Mouse (Mus musculus): Measurements from ENCODE around the gene Dgcr6. TPM values are rescaled to one million over a fixed set of nuclear protein-coding genes. Genes with fewer than 3 reads are reported as not detected.
"Not testable (repeated sequence)": the region's sequence is repeated elsewhere in the genome, so short reads cannot be mapped to it uniquely, and the experiment has no call there.

Dgcr6 gene
- polyA plus RNA-seq (2014; fragmentation: Nextera tagmentation; extraction: Ambion mirVana) = 85.8 and 88.1 TPM in 2 replicates

GRCm38 (mm10) chr16:18052731-18053202, at the start of gene Dgcr6:
Gene Dgcr6 (plus strand): TSS chr16:18052860.
- 11% methylated on average over 11 of the region's 11 CpGs for WGBS
- Histone ChIP-seq H3K4me2 (ENCODE audit: low read length) (peak within 1 kb of the TSS; percentile 28; the same call in 1 of the 2 replicates), H3K36me3 (ENCODE audit: control insufficient read depth, insufficient read depth, low read length) (no peaks in the 10 kb centered on the region), H3K4me1 (replicated peaks; ENCODE audit: control insufficient read depth, insufficient read depth, low read length) (no peaks in the 10 kb centered on the region), H3K9ac (ENCODE audit: low read length) (no peak within 1 kb of the TSS; the same call in 1 of the 2 replicates), H3K9me3 (ENCODE audit: control insufficient read depth, low read length) (no peaks in the 10 kb centered on the region), H3K27ac (ENCODE audit: low read depth) (no peak within 1 kb of the TSS), H3K27me3 (replicated peaks; ENCODE audit: control insufficient read depth, insufficient read depth, low read length) (no peaks in the 10 kb centered on the region), H3K4me3 (ENCODE audit: low read depth, low read length) (no peak within 1 kb of the TSS)
- ATAC-seq (replicated peaks; ENCODE audit: low FRiP score, low TSS enrichment, low read depth) = peak; percentile 61; the same call in 1 of the 2 replicates
- peak; percentile 92 for DNase-seq (ENCODE audit: low spot score)

- WGBS = 77% methylated on average over 5 of the region's 5 CpGs
- Histone ChIP-seq H3K4me3 (ENCODE audit: low read depth, low read length) (no peak overlapping the region), H3K36me3 (ENCODE audit: control insufficient read depth, insufficient read depth, low read length) (no peaks in the 10 kb centered on the region), H3K4me2 (ENCODE audit: low read length) (no peak overlapping the region), H3K4me1 (replicated peaks; ENCODE audit: control insufficient read depth, insufficient read depth, low read length) (no peaks in the 10 kb centered on the region), H3K27me3 (replicated peaks; ENCODE audit: control insufficient read depth, insufficient read depth, low read length) (no peaks in the 10 kb centered on the region), H3K27ac (ENCODE audit: low read depth) (no peak overlapping the region), H3K9me3 (ENCODE audit: control insufficient read depth, low read length) (no peaks in the 10 kb centered on the region), H3K9ac (ENCODE audit: low read length) (no peak overlapping the region)
- DNase-seq (ENCODE audit: low spot score) (no peak), ATAC-seq (replicated peaks; ENCODE audit: low FRiP score, low TSS enrichment, low read depth) (no peak)
Measured at GRCm38 (mm10) chr16:18004589-18004988, 48.1 kb upstream of the Dgcr6 start.

GRCm38 (mm10) chr16:18007083-18007482, 45.6 kb upstream of the Dgcr6 start:
- Histone ChIP-seq H3K27ac (ENCODE audit: low read depth) (no peak overlapping the region), H3K4me1 (replicated peaks; ENCODE audit: control insufficient read depth, insufficient read depth, low read length) (no peaks in the 10 kb centered on the region), H3K36me3 (ENCODE audit: control insufficient read depth, insufficient read depth, low read length) (no peaks in the 10 kb centered on the region), H3K9me3 (ENCODE audit: control insufficient read depth, low read length) (no peaks in the 10 kb centered on the region), H3K27me3 (replicated peaks; ENCODE audit: control insufficient read depth, insufficient read depth, low read length) (no peaks in the 10 kb centered on the region), H3K9ac (ENCODE audit: low read length) (no peak overlapping the region), H3K4me3 (ENCODE audit: low read depth, low read length) (no peak overlapping the region), H3K4me2 (ENCODE audit: low read length) (no peak overlapping the region)
- WGBS = 51% methylated on average over 4 of the region's 4 CpGs
- DNase-seq (ENCODE audit: low spot score) (no peak), ATAC-seq (replicated peaks; ENCODE audit: low FRiP score, low TSS enrichment, low read depth) (no peak)

GRCm38 (mm10) chr16:18011101-18011500, 41.6 kb upstream of the Dgcr6 start:
- DNase-seq (ENCODE audit: low spot score) (no peak), ATAC-seq (replicated peaks; ENCODE audit: low FRiP score, low TSS enrichment, low read depth) (no peak)
- Histone ChIP-seq H3K27ac (ENCODE audit: low read depth) (no peak overlapping the region), H3K27me3 (replicated peaks; ENCODE audit: control insufficient read depth, insufficient read depth, low read length) (no peaks in the 10 kb centered on the region), H3K36me3 (ENCODE audit: control insufficient read depth, insufficient read depth, low read length) (no peaks in the 10 kb centered on the region), H3K9ac (ENCODE audit: low read length) (no peak overlapping the region), H3K4me1 (replicated peaks; ENCODE audit: control insufficient read depth, insufficient read depth, low read length) (no peaks in the 10 kb centered on the region), H3K4me3 (ENCODE audit: low read depth, low read length) (no peak overlapping the region), H3K4me2 (ENCODE audit: low read length) (no peak overlapping the region), H3K9me3 (ENCODE audit: control insufficient read depth, low read length) (no peaks in the 10 kb centered on the region)
- WGBS = 74% methylated on average over 6 of the region's 6 CpGs

GRCm38 (mm10) chr16:18016482-18016881, 36.2 kb upstream of the Dgcr6 start:
- H3K9ac ChIP-seq (ENCODE audit: low read length); ATAC-seq (replicated peaks; ENCODE audit: low FRiP score, low TSS enrichment, low read depth); H3K4me3 ChIP-seq (ENCODE audit: low read depth, low read length); H3K36me3 ChIP-seq (ENCODE audit: control insufficient read depth, insufficient read depth, low read length); H3K27ac ChIP-seq (ENCODE audit: low read depth); H3K4me1 ChIP-seq (replicated peaks; ENCODE audit: control insufficient read depth, insufficient read depth, low read length); H3K27me3 ChIP-seq (replicated peaks; ENCODE audit: control insufficient read depth, insufficient read depth, low read length); DNase-seq (ENCODE audit: low spot score); H3K9me3 ChIP-seq (ENCODE audit: control insufficient read depth, low read length); H3K4me2 ChIP-seq (ENCODE audit: low read length): not testable (repeated sequence)
- 66% methylated on average over 4 of the region's 4 CpGs for WGBS

- no peak overlapping the region for H3K4me3 ChIP-seq (ENCODE audit: low read depth, low read length)
- no peaks in the 10 kb centered on the region for H3K27me3 ChIP-seq (replicated peaks; ENCODE audit: control insufficient read depth, insufficient read depth, low read length)
- H3K27ac ChIP-seq (ENCODE audit: low read depth) = no peak overlapping the region
- no peak overlapping the region for H3K4me2 ChIP-seq (ENCODE audit: low read length)
- H3K9ac ChIP-seq (ENCODE audit: low read length) = no peak overlapping the region
- H3K9me3 ChIP-seq (ENCODE audit: control insufficient read depth, low read length) = no peaks in the 10 kb centered on the region
- no peak for ATAC-seq (replicated peaks; ENCODE audit: low FRiP score, low TSS enrichment, low read depth)
- H3K36me3 ChIP-seq (ENCODE audit: control insufficient read depth, insufficient read depth, low read length) = no peaks in the 10 kb centered on the region
- no peaks in the 10 kb centered on the region for H3K4me1 ChIP-seq (replicated peaks; ENCODE audit: control insufficient read depth, insufficient read depth, low read length)
- no peak for DNase-seq (ENCODE audit: low spot score)
- WGBS = 64% methylated on average over 8 of the region's 8 CpGs
Measured at GRCm38 (mm10) chr16:18022780-18023557, 29.7 kb upstream of the Dgcr6 start.

GRCm38 (mm10) chr16:18027371-18027770, 25.3 kb upstream of the Dgcr6 start:
- H3K9ac ChIP-seq (ENCODE audit: low read length) = no peak overlapping the region
- WGBS = 64% methylated on average over 2 of the region's 2 CpGs
- no peak overlapping the region for H3K4me3 ChIP-seq (ENCODE audit: low read depth, low read length)
- no peaks in the 10 kb centered on the region for H3K4me1 ChIP-seq (replicated peaks; ENCODE audit: control insufficient read depth, insufficient read depth, low read length)
- no peak for ATAC-seq (replicated peaks; ENCODE audit: low FRiP score, low TSS enrichment, low read depth)
- no peaks in the 10 kb centered on the region for H3K27me3 ChIP-seq (replicated peaks; ENCODE audit: control insufficient read depth, insufficient read depth, low read length)
- H3K36me3 ChIP-seq (ENCODE audit: control insufficient read depth, insufficient read depth, low read length) = no peaks in the 10 kb centered on the region
- DNase-seq (ENCODE audit: low spot score) = no peak
- no peak overlapping the region for H3K27ac ChIP-seq (ENCODE audit: low read depth)
- no peak overlapping the region for H3K4me2 ChIP-seq (ENCODE audit: low read length)
- H3K9me3 ChIP-seq (ENCODE audit: control insufficient read depth, low read length) = no peaks in the 10 kb centered on the region

GRCm38 (mm10) chr16:18031752-18032151, 20.9 kb upstream of the Dgcr6 start:
- Histone ChIP-seq H3K4me2 (ENCODE audit: low read length) (no peak overlapping the region), H3K27me3 (replicated peaks; ENCODE audit: control insufficient read depth, insufficient read depth, low read length) (no peaks in the 10 kb centered on the region), H3K4me3 (ENCODE audit: low read depth, low read length) (no peak overlapping the region), H3K4me1 (replicated peaks; ENCODE audit: control insufficient read depth, insufficient read depth, low read length) (no peaks in the 10 kb centered on the region), H3K9me3 (ENCODE audit: control insufficient read depth, low read length) (no peaks in the 10 kb centered on the region), H3K9ac (ENCODE audit: low read length) (no peak overlapping the region), H3K36me3 (ENCODE audit: control insufficient read depth, insufficient read depth, low read length) (no peaks in the 10 kb centered on the region), H3K27ac (ENCODE audit: low read depth) (no peak overlapping the region)
- ATAC-seq (replicated peaks; ENCODE audit: low FRiP score, low TSS enrichment, low read depth) = no peak
- 55% methylated on average over 2 of the region's 2 CpGs for WGBS
- DNase-seq (ENCODE audit: low spot score) = no peak

GRCm38 (mm10) chr16:18033289-18033688, 19.4 kb upstream of the Dgcr6 start:
- H3K27ac ChIP-seq (ENCODE audit: low read depth) = no peak overlapping the region
- DNase-seq (ENCODE audit: low spot score) (no peak), ATAC-seq (replicated peaks; ENCODE audit: low FRiP score, low TSS enrichment, low read depth) (no peak)
- no peaks in the 10 kb centered on the region for H3K4me1 ChIP-seq (replicated peaks; ENCODE audit: control insufficient read depth, insufficient read depth, low read length)
- H3K9me3 ChIP-seq (ENCODE audit: control insufficient read depth, low read length) = no peaks in the 10 kb centered on the region
- H3K4me3 ChIP-seq (ENCODE audit: low read depth, low read length) = no peak overlapping the region
- WGBS = 75% methylated on average over 4 of the region's 4 CpGs
- H3K36me3 ChIP-seq (ENCODE audit: control insufficient read depth, insufficient read depth, low read length) = no peaks in the 10 kb centered on the region
- H3K9ac ChIP-seq (ENCODE audit: low read length) = no peak overlapping the region
- H3K27me3 ChIP-seq (replicated peaks; ENCODE audit: control insufficient read depth, insufficient read depth, low read length) = no peaks in the 10 kb centered on the region
- H3K4me2 ChIP-seq (ENCODE audit: low read length) = no peak overlapping the region

Data from intestine, embryonic 14.5 days (tissue).